Mouse (Mus musculus) naive thymus-derived CD4-positive, alpha-beta T cell, adult 2 months (primary cell): Measurements from ENCODE around the gene Slc52a3.

Source experiments
- DNase-seq: peaks from one replicate; pipeline ENCODE4 v3.0.0-alpha.2; 2011; ENCODE audit warnings: low read depth

Gene Slc52a3

DNA sequence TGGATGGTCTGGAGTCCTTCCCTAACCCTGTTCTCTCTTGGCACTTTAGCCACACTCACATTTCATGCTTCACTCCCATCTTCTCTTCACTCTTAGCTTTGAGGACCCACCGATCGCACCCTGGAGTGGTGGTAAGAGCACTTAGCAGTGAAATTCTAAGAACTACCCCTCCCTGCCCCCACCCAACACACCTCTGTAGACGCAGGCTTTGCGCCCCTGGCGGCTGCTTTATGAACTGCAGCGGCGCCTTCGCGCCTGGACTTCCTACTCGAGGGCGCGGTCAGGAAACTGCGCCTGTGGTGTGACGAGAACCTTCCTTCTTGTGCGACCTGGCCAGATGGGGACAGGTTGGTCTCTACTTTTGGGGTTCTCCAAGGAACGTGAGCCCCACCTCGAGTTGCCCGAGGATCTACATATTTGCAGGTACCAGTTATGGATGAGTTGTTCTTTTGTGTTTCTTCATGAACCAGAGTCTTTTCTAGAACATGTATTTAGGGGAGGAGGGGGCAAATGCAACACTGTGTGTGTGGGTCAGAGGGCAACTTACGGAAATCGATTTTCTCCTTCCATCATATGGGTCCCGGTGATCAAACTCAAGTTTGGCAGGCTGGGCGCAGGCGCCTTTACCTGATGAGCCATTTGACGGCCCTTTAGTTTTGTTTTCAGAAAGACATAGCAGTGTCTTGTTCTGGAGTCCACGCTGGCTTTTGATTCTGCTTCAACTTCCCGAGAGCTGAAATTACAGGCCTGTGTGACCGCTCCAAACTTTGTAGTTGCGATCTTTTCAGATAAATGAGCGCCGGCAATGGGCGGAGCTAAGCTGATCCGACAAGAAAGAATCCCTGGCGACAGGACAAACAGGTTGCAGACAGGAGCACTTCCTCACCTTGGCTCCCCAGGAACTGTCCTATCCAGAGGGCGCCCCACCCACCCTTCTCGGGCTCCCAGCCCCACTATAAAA, at the start of gene Slc52a3:
Gene Slc52a3, plus strand, starts transcription at position 283 of the 961 bp plus-strand sequence.
- peak; percentile 94 for DNase-seq

DNA sequence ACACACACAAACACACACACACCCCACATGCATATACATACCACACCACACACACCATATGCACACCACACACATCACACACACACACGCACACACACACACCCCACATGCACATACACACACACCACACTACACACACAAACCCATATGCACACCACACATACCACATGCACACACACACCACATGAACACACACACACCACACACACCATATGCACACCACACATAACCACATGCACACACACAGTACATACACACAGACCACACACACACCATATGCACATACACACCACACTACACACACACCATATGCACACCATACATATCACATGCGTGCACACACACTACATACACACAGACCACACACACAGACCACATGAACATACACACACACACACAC, 48.7 kb upstream of the Slc52a3 start:
- DNase-seq: no peak

DNA sequence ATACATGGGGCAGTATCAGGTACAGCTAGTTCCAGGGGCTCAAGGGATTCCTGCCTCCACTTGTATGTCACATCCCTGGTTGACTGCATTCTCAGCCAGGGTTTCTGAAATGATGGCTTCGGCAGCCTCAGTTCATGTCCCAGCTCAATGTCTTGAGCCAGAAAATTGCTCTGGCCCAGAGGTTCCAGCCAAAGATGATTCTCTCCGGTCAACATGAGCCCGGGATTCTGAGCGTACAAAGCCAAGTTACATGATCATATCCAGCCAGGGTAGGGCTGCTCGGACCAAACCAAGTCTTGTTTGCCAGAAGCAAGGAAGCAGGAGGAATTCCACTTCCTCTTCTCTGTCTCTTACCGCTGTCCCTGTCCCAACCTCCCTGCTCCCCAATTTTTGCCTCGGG, 48.0 kb upstream of the Slc52a3 start:
- DNase-seq: no peak

DNA sequence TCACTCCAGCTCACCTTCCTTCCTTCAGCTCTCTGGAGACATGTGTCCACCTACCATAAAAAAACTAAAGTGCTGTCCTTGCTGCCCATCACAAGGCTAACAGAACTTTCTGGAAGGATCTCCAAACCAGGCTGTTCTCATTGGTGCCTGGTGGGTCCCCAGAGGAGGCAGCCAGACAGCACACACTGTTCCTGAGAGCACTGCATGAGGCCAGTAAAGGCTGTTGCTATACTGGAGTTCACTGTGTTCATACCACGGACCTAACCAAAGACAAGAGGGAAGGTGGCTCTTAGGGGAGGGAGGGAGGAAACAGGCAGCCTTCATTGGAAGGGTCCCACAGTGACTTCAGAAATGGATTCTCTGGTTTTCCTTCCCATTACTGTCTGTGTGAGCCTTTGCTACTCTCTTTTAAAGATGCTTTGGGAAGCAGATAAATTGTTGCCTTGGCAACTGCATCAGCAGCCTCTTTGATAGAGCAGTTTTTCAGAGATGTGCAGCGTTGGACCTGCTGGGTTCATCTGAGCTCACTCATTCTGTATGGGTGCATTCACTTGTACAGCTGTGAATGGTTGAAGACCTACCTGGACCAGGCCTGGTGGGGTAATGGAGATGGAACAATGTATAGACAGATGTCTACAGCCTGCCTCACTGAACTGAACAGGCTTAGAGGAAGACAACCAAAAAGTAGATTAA, 47.1 kb upstream of the Slc52a3 start:
- DNase-seq: no peak

DNA sequence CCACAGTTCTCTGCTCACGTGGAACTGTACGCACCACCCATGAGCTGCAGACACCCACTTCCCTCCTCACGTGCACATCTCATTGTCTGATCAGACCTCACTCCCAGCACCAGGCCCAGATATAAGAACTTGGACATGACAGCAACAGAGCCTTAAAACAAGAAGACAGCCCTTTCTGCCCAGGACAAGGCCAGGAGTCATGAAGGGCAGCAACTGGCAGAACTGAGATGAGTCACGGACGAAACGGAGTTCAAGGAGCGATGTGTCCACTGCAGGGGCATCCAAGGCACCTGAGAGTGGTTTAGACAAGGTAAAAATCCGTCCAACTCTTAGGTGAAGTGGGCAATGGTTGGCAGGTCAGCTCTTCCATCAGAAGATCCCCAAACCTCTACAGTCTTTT, 42.6 kb upstream of the Slc52a3 start:
- DNase-seq: no peak

DNA sequence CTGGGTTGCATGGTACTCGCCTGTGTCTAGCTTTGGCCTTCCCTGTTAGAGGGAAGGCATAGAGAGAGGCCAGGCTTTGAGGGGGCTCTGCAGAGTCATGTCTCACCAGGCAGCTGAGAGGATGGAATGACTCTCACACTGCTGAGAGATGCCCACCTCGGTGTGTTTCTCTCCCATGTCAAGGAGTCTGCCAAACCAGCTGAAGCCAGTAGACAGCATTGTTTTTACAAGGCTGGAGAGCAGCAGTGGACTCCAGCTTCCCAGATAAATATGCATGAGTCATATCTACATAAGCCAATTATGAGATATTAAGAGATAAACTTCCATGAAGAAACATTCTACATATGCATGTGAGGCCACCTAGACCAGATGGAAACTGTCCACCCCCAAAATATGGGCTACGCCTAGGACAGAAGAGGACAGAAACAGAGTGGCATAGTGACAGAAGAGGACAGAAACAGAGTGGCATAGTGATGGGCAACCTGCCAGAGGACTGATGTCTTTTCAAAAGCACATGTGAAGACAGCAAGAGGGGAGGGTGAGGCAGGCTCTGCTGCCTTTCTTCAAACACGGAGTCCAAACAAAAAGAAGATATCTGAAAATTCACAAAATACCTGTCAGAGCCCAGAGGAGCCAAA, 39.7 kb upstream of the Slc52a3 start:
- DNase-seq: no peak

DNA sequence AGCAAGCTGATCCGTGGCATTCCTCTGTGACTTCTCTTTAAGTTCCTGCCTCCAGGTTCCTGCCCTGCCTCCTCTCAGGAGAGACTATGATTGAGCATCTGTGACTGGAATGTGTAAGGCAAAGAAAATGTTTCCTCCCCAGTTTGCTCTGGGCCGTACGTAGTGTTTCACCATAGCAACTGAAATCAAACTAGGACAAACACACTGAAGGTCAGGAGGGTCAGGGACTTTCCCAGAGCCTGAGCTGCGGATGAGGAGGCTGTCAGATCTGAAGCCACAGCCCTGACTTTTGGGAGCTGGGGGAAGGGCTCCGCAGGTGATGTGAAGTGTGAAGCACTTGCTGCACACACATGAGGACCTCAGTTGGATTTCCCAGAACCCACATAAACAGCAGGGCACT, 37.0 kb upstream of the Slc52a3 start:
- peak; percentile 65 for DNase-seq

DNA sequence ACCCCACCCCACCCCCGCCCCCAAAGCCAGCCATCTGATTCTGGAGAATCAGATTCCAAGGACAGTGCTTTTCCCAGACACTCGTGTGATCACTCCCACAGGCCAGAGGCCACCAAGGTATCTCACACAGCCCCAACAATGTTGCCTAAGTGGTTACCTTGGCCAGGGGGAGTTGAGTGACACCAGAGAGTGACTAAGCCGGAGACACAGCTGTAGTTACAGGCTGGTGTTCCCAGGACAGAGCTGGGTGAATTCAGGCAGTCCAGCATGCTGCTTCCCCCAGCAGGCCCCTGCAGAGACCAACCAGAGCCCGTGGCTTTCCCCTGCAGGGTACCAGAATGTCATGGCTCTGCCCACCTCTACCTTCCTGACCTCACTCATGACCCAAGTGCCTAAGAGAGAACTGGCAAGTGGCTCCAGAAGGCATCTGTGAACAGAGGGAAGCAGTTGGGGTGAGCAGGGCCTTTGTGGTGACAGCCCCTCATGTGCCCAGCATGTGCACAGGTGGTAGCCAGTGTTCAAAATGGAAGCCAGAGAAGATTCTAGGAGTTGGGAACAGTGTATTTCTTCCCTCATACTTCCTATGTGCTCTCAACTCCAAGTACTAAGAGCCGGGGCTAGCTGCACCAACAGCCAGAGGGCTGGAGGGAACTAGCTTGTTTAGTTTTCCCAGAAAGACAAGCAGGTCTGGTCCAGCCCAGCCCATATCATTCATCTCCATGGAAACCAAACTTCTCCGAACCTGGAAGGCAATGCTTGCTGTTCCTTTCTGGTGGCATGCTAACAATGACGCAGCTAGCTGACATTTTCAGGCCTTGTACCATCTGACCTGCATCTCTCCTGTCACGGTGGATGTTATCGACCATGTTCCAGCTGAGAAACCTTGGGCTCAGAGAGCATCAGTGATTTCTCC, 34.8 kb upstream of the Slc52a3 start:
- DNase-seq: no peak

DNA sequence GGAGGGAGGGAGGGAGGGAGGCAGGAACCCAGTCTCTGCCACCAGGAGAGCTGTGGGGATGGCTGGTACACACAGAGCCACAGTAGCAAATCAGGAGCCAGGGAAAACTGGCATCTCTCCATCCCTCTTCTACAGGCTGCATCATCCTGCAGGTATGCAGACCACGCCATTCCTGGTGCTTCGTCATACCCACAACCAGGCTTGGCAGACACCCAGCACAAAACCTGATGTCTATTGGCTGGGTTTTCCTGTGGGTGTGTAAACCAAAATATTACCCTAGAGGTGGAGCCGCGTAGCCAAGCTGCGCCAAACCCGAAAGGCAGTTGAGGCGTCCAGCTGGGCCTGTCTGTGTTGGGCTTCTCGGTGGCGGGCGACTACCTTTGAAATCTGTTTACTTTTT, 33.8 kb upstream of the Slc52a3 start:
- DNase-seq: no peak

DNA sequence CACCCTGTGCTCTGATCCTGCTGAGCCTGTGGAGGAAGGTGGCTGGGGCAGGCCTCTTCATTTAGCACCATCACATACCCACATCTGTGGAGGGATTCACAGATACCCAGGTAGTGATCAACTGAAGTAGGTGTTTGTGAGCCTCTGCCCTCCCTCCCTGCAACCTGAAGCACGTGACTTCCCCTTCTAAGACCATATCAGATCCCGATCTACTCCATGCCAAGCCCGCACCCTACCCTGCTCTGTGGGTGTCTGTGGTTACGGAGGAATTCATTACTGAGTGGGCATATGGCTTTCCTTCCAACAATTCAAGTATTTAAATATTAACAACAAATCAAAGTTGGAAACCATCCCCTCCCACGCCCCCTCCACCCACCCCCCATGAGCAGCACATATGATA, 33.0 kb upstream of the Slc52a3 start:
- DNase-seq: no peak

DNA sequence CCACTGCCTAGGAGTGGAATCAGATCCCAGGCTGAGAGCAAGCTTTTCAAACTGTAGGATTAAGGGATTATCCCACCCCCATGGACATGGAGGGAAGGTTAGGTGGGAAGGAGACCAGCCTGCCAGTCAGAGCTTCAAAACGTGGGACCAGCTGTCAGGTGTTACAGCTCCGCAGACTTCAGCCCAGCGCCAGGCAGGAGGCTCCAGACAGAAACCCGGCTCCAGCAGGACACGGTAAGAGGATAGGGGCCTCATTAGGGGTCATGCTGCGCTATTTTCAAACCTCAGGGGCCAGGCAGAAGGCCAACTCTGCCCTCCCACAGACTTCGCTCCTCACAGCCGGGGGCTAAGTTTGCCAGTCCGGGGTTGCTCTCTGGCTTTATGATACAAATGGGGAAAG, 32.3 kb upstream of the Slc52a3 start:
- DNase-seq: no peak

DNA sequence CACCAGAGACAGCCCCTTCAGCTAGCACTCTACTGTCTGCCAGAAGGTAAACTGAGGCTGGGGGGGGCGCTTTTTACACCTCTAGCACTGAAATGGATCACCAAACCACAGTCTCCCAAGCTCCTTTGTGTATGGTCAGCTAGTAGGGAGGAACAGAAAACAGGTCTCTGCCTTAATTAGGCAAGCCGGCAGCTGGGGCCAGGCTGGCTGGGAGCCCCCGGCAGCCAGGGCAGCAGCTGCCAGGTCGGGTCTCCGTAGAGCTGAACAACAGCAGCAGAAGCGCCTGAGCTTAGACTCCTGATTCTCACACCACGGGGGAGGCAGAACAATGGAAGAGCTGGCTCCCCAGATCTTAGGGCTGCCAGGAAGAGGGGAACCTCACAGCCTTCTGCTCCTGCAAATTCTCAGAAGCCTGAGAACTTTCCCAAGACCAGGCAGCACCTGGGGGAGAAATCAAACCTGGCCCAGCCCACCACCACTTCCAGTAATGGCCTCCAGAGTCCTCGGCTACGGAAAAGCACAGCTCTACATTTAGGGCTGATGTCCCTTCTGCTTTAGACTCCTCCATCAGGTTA, 29.0 kb upstream of the Slc52a3 start:
- no peak for DNase-seq

DNA sequence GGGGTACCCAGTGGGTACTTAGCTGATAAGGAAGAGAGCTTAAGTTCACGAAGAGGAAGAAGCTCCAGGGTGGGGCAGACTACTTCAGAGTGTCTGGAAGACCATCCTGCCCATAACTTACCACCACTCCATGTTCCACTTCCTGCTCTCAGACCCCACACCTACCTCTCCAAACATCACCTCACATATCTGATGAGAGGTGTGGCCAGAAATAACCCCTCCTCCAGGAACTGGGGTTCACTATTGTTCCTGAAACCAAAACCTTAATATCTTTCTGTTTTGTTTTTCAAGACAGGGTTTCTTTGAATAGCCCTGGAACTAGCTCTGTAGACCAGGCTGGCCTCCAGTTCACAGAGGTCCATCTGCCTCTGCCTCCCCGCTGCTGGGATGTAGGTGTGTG, 28.5 kb upstream of the Slc52a3 start:
- no peak for DNase-seq

DNA sequence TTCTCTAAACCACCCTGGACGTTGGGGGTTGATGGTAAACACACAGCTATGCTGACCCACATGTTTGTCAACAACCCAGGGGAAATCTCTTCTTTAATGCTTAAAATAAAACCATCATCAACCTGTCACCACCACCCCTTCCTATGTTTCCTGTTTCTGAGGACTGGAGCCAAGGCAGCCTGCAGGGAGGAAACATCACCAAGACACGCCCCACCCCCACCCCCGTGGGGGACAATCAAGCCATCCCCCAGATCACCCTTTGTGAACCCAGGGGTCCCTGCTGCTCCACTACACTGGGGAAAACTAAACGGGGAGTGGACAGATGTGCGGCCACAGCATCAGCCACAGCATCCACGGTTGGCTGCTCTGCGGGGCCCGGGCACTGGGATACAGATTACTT, 27.9 kb upstream of the Slc52a3 start:
- no peak for DNase-seq

DNA sequence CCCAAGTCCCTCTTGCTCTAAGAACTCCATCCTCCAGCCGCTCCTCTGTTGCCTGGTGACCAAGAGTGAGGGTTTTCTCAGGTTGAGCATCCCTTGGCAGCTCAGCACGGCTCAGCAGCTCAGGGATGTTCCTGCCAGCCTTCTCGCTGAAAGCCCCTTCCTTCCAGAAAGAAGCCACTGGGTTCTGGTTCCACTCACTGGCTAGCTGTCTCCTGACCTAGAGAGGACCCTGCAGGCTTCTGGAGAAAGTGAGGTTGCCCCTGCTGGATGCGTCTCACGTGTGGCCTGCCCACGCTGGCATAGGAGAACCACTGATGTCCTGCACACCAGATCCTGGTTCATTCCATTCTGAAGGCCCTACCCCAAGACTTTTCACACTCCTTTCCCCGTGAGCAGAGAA, 27.3 kb upstream of the Slc52a3 start:
- no peak for DNase-seq

DNA sequence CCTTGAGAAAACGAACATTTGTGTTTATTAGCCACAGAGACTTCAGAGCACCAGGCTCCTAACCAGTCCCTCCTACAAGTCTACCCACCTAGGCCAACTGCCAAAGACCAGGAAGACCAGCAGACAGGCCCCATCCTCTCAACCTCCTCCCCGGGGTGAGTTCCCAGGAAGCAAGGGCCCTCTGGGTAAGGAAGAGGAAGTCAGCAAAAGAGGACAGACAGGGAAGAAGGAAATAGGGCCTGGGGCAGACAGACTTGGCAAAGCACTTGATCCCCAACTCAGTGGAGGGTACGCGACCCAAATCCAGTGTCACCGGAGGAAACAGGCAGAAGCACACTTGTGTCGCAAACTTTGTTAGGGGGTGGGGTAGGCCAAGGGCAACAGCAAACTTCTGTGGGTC, 26.9 kb upstream of the Slc52a3 start:
- DNase-seq: no peak

DNA sequence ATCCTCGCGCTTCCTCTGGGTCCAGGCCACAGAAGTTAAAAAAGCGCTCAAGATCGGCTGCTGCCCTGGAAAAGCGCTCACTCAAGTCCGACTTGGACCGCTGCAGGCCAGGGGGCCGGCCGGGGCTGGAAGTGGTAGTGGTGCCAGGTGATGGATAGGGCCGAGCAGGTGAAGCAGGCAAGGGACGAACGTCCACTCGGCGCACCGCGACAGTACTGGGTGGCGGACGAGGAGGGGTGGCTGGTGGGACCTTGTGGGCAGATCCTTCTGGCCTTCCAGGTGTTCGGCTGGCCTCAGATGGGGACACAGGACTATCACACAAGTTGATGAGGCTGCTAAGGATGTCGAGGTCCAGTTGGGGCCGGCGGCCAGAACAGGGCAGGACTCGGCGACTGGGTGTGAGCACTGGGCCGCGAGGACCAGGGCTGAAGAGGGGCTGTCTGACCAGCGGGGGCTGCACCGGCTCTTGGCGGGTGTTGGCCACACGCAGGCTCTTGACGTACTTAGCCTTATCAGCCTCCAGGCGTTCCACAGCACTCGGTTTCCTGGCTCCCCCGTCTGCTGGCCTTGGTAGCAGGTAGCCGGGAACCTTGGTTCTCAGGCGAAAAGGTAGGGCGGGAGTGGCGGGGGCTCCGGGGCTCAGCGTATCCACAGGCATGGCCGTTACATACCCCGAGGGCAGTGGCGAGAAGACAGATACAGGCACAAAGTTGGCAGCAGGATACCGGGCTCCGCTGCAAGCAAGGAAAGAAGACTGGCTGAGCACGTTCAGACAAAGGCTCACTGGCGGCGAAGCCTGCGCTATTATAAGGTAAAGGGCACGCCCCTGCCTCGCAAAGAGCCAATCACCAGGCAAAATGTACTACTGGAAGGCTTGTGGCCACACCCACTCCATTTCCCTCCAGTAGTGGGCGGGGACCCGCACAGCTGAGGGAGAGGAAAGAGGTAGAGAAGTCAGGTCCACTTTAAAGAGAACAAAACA, 25.8 kb upstream of the Slc52a3 start:
- DNase-seq: peak; percentile 90

DNA sequence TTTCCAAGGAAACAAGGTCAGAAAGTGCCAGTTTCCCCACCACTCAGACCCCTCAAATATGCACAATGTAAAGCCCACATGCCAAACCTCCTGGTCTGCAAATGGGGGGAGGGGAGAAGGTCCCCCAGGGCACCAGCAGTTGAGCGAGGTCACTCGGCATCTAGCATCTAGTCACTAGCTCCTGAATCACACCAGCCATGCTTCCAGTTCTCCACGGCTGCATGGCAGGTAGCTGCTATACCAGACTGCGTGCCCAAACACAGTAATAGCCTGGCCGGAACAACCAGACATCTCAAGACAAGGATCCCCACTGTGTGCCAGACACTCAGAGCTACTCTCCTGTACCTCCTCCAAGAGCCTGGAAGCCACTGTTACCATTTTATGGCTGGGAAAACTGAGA, 24.6 kb upstream of the Slc52a3 start:
- DNase-seq: no peak

DNA sequence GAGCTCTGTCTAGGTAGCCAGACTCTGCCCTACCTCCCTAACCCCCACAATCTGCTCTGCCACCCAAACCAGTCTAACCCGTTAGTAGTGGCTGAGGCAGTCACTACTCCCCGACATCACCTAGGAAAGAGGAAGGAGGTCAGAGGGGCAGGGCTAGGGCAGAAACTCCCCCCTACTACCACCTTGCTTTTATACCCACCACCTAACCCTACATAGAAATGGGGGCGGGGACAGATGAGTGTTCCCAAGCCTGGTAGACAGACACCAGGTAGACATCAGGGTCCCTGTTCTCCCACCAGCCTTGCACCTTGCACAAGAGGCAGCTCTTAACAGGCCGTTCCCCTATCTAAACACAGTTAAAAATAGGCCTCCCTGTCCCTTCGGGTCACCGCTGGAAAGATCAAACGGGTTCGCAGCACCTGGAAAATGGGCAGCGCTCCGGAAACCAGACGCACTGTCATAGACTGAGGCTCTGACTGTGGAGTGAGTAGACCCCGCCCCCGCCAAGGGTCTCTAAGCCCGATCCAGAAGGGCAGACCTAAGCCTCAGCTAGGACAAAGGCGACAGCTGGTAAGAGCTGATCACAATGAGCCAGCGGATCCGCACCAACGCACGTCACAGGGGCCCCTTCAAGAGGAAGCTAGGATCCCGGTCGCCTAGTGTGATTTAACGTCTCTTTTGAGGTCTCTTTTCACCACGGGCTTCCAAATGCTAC, 23.3 kb upstream of the Slc52a3 start:
- peak; percentile 71 for DNase-seq
